Mouse (Mus musculus) adipocyte (in vitro differentiated cells): ENCODE measurements around the gene Nkx6-2.
A peak's percentile ranks its signal among the peaks of the same experiment; 100 is the strongest.

Source experiments
- DNase-seq: peaks from one replicate; pipeline ENCODE4 v3.0.0-alpha.2; 2016; ENCODE audit warnings: low spot score

Gene Nkx6-2

GRCm38 (mm10) chr7:139582595-139582994, at the start of gene Nkx6-2:
Nkx6-2 (minus strand) TSS chr7:139582797.
- no peak for DNase-seq

GRCm38 (mm10) chr7:139625156-139625555, 42.6 kb upstream of the Nkx6-2 start:
- no peak for DNase-seq

DNA sequence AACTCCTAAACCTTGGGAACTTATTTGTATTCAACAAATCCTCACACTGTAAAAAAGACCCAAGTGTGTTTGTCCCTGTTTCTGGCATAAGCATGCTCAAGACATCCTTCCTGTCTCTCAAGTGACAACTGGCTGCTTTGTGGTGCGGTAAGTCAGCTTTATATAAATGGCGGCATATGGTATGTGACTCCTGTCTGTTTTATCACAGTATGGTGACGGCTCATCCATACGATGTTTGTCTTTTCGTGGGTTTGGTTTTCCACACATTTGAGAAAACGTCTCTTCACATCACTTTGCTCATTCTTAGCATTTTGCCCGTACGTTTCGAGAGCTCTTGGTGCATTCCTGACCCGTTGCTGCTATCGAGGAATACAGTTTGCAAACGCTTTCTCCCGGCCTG, 40.0 kb upstream of the Nkx6-2 start:
- no peak for DNase-seq

DNA sequence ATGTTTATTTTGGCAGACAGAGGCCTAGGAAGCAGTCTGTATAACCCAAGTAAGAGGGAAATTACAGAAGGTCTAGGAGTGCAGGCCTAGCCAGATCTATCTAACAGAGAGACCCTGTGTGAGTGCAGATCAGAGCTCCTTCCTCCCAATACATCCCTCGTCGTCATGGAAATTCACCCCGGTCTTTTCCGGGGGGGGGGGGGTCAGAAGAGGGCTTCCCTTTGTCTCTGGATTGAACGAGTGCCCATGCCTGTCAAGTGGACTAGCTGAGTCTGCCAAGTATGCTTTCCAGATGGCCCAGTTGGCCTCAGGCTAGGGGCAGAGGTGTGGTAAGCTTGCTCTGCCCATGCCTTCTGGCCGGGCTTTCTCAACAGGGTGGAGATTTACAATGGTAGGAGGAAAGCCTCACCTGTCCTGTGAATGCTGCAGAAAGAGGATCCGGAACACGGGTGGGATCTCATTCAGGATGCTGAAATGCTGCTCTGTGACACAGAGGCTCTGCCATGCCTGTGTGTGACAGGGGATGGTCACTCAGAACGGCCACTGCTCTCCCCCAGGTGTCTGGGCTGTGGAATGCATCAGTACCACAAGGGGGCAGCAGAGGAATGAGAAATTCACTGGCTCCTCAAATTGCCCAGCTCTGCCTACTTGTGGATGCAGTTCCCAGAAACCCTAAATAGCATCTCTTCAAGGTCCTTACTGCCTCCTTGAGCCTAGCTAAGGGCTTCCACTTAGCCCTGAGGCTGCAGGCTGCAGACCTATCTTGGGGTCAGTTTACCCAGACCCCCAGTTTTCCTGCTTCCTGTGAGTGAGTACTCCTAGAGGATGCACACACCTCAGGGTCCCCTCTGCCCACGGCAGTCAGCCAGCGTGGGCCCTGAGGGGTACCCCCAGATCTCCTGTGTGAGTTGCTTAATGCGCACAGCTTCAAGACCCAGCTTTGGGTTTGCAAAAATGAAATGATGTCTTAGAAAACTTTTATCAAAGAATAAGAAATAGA, 33.5 kb upstream of the Nkx6-2 start:
- peak; percentile 52 for DNase-seq

- no peak for DNase-seq
These were observed 27.7 kb upstream of the Nkx6-2 start for GRCm38 (mm10) chr7:139610328-139610727.

- DNase-seq: no peak
These were observed 13.3 kb upstream of the Nkx6-2 start for GRCm38 (mm10) chr7:139595862-139596261.

DNA sequence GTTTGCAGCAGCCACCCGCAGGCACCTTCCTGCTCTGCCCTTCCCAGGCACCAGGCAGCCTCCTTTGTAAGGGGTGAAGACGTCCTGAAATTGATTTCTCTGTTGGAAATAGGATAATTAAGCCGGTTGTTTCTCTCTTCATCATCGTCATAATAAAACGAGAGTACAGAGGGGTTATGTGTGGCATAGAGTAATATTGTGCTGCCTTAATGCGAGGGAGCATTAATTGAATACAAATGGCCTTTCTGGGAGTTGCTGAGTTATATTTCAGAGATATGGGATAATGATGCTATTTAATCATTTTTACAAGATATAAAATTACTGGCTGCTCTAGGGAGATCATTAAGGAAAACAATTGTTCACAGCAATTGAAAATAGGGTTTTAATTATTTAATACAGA, 12.7 kb upstream of the Nkx6-2 start:
- no peak for DNase-seq

- DNase-seq: no peak
These were observed 8.7 kb upstream of the Nkx6-2 start for GRCm38 (mm10) chr7:139591311-139591710.

GRCm38 (mm10) chr7:139590302-139590701, 7.7 kb upstream of the Nkx6-2 start:
- peak; percentile 21 for DNase-seq

DNA sequence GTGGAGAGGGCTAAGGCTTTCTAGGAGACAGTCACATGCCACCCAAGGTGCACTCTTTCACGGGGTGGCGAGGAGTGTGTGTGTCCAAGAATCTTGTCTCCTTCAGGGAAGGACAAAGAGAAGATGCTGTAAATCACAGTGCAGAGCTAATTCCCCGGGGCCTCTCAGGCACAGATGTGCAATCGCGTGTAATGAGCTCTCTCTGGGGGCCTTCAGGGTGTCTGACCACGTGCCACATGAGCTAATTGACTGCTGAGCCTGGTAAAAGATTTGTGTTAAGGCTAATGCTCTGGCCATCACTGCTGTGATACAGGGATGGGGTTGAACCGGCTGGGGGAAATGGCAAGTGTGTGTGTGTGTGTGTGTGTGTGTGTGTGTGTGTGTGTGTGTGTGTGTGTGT, 5.3 kb upstream of the Nkx6-2 start:
- DNase-seq: no peak

- no peak for DNase-seq
These were observed 2.7 kb upstream of the Nkx6-2 start for GRCm38 (mm10) chr7:139585183-139585821.

GRCm38 (mm10) chr7:139584221-139585175, 1.9 kb upstream of the Nkx6-2 start:
- DNase-seq: no peak

DNA sequence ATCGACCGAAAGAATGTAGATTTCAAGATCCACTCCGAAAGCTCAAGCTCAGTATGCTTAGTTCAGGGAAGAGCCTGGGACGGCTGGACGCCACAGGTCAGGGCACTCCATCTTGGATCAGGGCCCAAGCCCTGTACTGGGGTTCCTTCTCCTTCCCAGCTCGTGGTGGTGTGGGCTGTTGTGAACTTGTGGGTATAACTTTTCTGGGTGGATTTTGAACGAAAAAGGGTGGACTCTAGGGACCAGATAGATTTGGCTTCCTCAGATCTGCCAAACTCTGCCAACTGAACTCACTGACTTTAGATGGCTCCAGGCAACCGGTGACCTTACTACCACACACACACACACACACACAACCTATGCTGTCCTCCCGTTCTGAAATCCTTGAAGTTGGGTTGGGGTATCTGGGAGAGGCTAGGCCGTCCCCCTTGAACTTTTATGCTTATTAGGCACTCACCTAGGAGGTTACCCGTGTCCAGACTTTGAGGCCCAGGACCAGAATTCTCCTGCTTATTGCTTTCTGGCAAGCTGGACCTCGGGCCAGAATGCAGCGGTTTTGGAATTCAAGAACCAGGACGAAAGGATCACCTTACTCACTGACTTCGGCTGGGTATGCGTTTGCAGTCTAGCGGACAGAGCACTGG, 619 bp upstream of the Nkx6-2 start:
- DNase-seq: no peak

DNA sequence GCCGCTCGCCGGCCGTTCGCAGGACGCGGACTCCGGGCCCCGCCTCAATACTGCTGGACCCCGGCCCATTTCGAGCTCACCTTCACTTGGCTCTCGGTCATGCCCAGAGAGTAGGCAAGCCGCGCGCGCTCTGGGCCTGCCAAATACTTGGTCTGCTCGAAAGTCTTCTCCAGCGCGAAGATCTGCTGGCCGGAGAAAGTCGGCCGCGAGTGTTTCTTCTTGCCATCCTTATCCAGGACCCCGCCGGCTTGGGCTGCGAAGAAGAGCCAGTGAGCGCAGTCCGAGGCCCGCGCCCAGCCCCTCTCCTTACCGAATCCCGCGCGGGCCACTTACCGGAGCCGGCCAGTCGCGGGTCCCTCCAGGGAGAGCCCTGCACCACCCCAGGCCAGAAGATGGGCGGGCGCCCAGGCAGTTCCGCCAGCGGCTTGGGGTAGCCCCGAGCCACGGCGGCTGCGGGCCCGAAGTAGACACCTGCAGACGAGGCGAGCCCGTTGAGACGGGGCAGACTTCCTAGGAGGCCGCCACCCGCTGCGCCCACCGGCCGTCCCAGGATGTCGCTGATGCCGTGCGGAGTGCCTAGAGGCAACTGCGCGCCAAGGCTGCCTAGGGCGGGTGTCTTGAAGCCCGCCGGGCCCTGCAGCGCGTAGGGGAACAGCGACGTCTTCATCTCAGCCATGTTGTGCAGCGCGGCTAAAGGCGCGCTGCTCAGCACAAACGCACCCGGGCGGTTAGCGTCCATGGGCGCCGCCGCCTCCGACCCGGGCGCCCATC, 611 bp downstream of the Nkx6-2 start:
- DNase-seq: no peak

- no peak for DNase-seq
These were observed 1.5 kb downstream of the Nkx6-2 start for GRCm38 (mm10) chr7:139580851-139581775.

- DNase-seq: no peak
These were observed 3.2 kb downstream of the Nkx6-2 start for GRCm38 (mm10) chr7:139579261-139579905.

DNA sequence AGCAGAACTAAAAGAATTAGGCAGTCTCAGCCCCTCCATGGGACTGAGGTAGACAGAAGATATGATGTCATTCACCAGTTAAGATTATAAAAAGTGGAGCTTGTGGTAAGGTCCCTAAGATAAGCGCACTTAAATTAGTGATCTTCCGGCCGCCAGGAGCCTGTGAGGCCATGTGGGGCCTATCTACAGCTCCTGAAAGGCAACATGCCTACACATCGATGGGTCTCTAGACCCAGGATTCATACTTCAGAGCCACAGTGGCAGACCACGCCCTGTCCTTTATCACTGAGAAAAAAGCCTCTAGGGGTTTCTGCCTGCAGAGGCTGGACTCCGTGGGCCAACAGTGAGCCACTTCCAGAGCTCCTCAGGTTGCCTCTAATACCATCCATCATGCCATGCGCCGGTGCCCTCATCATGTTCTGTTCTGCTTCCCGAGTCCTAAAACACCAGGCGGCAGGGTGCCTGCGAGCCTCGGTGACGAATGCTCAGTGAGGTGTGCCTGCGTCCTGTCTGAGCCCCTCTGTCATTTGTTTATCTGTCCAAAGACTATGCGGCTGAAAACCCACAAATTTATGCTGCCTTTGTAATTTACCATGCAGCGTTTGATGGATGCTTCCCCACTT, 6.4 kb downstream of the Nkx6-2 start:
- DNase-seq: no peak

DNA sequence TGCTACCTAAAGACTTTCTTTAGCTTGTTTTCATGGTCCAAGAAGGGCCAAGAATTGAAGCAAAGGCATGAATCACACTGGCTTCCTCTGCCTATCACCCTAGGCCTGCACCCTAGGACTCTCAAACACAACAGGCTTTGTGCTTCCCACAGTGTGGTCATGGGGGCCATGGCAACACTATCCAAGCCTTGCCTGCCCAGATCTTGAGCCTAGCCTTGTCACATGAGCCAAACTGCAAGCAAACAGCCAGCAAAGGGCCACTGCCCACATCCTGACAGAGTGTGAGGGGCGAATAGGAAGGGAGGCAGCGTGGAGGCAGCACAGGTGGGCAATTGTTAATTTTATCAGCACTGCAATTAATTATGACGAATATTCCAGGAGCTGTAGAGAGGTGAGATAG, 9.9 kb downstream of the Nkx6-2 start:
- no peak for DNase-seq

- DNase-seq: no peak
These were observed 11.8 kb downstream of the Nkx6-2 start for GRCm38 (mm10) chr7:139570788-139571187.
